Comparison of ENCODE assay signal across 23 mouse cellular contexts in the genomic region with DNA sequence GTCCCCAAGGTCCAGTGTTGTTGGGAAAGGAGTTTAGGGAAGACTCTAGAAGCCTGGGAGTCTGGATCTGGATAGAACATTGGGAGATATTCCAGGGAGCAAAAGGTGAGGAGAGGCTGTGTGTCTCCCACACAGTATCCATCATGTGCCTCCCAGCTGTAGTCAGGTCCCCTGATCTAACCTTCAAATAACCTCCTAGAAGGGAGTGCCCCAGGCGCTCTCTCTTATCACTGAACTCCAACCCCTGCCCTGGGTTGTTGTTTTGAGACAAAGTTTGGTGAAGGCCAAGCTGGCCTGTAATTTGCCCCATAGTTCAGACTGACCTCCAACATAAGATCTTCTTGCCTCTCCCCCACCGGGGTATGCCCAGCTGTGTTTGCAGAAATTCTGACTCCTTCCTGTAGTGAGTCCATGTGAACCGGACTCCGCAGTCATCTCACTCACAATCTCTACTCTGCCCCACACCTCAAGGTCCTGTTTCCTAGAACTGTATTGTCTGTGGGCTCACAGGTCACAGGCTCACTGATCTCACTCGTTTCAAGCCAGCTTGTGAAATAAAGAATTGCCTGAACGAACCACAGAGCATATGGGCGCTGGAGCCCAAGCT. TPM values are rescaled to one million over a fixed set of nuclear protein-coding genes. Genes with fewer than 3 reads are reported as not detected.
DNase-seq lines count a peak whose midpoint lies in the region; ATAC-seq lines count a peak whose summit lies in the region.
"Had no signal": no experiment of that assay in that cellular context is flagged by ENCODE, and none has a peak within 500 bp of the region (broad histone marks: within the 10 kb centered on the region; RNA-seq: fewer than 3 reads in every experiment).

No protein-coding gene starts in this region.

- H3K4me3 ChIP-seq in heart, embryonic 10.5 days: no peak overlapping the region
- no peak overlapping the region for H3K4me3 ChIP-seq in midbrain, embryonic 10.5 days
- no peak overlapping the region for H3K4me3 ChIP-seq in midbrain, embryonic 13.5 days (replicated peaks)
- H3K4me3 ChIP-seq in forebrain, embryonic 13.5 days: no peak overlapping the region
- no peak overlapping the region for H3K4me3 ChIP-seq in forebrain, embryonic 16.5 days (replicated peaks; ENCODE audit: low read length)
- H3K4me3 ChIP-seq: hindbrain, embryonic 12.5 days; limb, embryonic 12.5 days; liver, embryonic 15.5 days had no signal

- H3K9ac ChIP-seq in midbrain, embryonic 13.5 days (replicated peaks): no peak overlapping the region
- no peak overlapping the region for H3K9ac ChIP-seq in forebrain, embryonic 13.5 days
- no peak overlapping the region for H3K9ac ChIP-seq in forebrain, embryonic 16.5 days (replicated peaks; ENCODE audit: low read depth, low read length)
- H3K9ac ChIP-seq: hindbrain, embryonic 12.5 days; limb, embryonic 12.5 days; liver, embryonic 15.5 days had no signal

- no peak for ATAC-seq in midbrain, embryonic 13.5 days
- ATAC-seq in monocyte, adult 5-6 weeks (replicated peaks; ENCODE audit: insufficient number of reproducible peaks, low FRiP score, low TSS enrichment, poor library complexity, severe bottlenecking): peak; percentile 36; the same call in 1 of the 2 replicates
- ATAC-seq in forebrain, embryonic 13.5 days: no peak
- ATAC-seq in forebrain, embryonic 16.5 days: no peak
- ATAC-seq: forebrain, embryonic 14.5 days had no signal

- no peaks in the 10 kb centered on the region for H3K27me3 ChIP-seq in heart, embryonic 10.5 days (ENCODE audit: insufficient read depth, poor library complexity, severe bottlenecking)
- H3K27me3 ChIP-seq in midbrain, embryonic 10.5 days (ENCODE audit: low read depth, poor library complexity, severe bottlenecking): no peaks in the 10 kb centered on the region
- no peaks in the 10 kb centered on the region for H3K27me3 ChIP-seq in midbrain, embryonic 13.5 days
- H3K27me3 ChIP-seq in forebrain, embryonic 13.5 days: no peaks in the 10 kb centered on the region
- no peaks in the 10 kb centered on the region for H3K27me3 ChIP-seq in forebrain, embryonic 16.5 days (replicated peaks; ENCODE audit: control insufficient read depth, insufficient read depth, low read length)
- H3K27me3 ChIP-seq: hindbrain, embryonic 12.5 days; limb, embryonic 12.5 days; liver, embryonic 15.5 days had no signal

- peaks cover 6% of the 10 kb centered on the region; the same call in 1 of the 2 replicates for H3K4me1 ChIP-seq in heart, embryonic 10.5 days
- no peaks in the 10 kb centered on the region for H3K4me1 ChIP-seq in midbrain, embryonic 10.5 days
- H3K4me1 ChIP-seq in midbrain, embryonic 13.5 days (replicated peaks): no peaks in the 10 kb centered on the region
- peaks cover 6% of the 10 kb centered on the region; the same call in 1 of the 2 replicates for H3K4me1 ChIP-seq in forebrain, embryonic 13.5 days
- H3K4me1 ChIP-seq in forebrain, embryonic 16.5 days (replicated peaks; ENCODE audit: control insufficient read depth, insufficient read depth, low read length): no peaks in the 10 kb centered on the region
- H3K4me1 ChIP-seq: hindbrain, embryonic 12.5 days; limb, embryonic 12.5 days had no signal

- no peaks in the 10 kb centered on the region; the same call in 1 of the 2 replicates for H3K36me3 ChIP-seq in heart, embryonic 10.5 days
- H3K36me3 ChIP-seq in midbrain, embryonic 10.5 days: no peaks in the 10 kb centered on the region
- no peaks in the 10 kb centered on the region for H3K36me3 ChIP-seq in midbrain, embryonic 13.5 days
- no peaks in the 10 kb centered on the region for H3K36me3 ChIP-seq in forebrain, embryonic 13.5 days (ENCODE audit: poor library complexity, severe bottlenecking)
- H3K36me3 ChIP-seq in forebrain, embryonic 16.5 days (ENCODE audit: control insufficient read depth, insufficient read depth): no peaks in the 10 kb centered on the region
- H3K36me3 ChIP-seq: hindbrain, embryonic 12.5 days; limb, embryonic 12.5 days; liver, embryonic 15.5 days had no signal

- WGBS in heart, embryonic 10.5 days: 55% methylated on average over 7 of the region's 7 CpGs
- 86% methylated on average over 7 of the region's 7 CpGs for WGBS in midbrain, embryonic 10.5 days
- 82% methylated on average over 7 of the region's 7 CpGs for WGBS in midbrain, embryonic 13.5 days
- WGBS in forebrain, embryonic 13.5 days: 83% methylated on average over 7 of the region's 7 CpGs
- WGBS in forebrain, embryonic 16.5 days: 77% methylated on average over 7 of the region's 7 CpGs

- H3K4me2 ChIP-seq in midbrain, embryonic 13.5 days (replicated peaks): no peak overlapping the region
- H3K4me2 ChIP-seq in forebrain, embryonic 13.5 days: no peak overlapping the region
- no peak overlapping the region for H3K4me2 ChIP-seq in forebrain, embryonic 16.5 days (ENCODE audit: low read length)
- H3K4me2 ChIP-seq: hindbrain, embryonic 12.5 days; limb, embryonic 12.5 days; liver, embryonic 15.5 days had no signal

- no peak for DNase-seq in heart, embryonic 10.5 days (ENCODE audit: low spot score)
- DNase-seq in heart, postnatal 36 days: no peak
- DNase-seq in midbrain, embryonic 10.5 days (ENCODE audit: low spot score): no peak
- DNase-seq in induced T-regulatory cell, adult 2 months (ENCODE audit: low read depth): peak; percentile 46
- DNase-seq: adrenal gland, postnatal 14 days; cerebellum, adult 8-10 months; cerebellum, postnatal 36 days; gastrocnemius, postnatal 10 days; kidney, adult 9 months; kidney, postnatal 36 days; layer of hippocampus, postnatal 36 days; lung, postnatal 4 days; right cerebral cortex, postnatal 4 days; thymus, postnatal 14 days had no signal

- intact Hi-C loops in heart, postnatal 36 days (cut with DNase I): no loop called here

- no peaks in the 10 kb centered on the region for H3K9me3 ChIP-seq in heart, embryonic 10.5 days
- H3K9me3 ChIP-seq in midbrain, embryonic 10.5 days (replicated peaks): no peaks in the 10 kb centered on the region
- H3K9me3 ChIP-seq in midbrain, embryonic 13.5 days: no peaks in the 10 kb centered on the region
- no peaks in the 10 kb centered on the region for H3K9me3 ChIP-seq in forebrain, embryonic 13.5 days (replicated peaks)
- no peaks in the 10 kb centered on the region for H3K9me3 ChIP-seq in forebrain, embryonic 16.5 days (ENCODE audit: control insufficient read depth, low read length)
- H3K9me3 ChIP-seq: hindbrain, embryonic 12.5 days; limb, embryonic 12.5 days; liver, embryonic 15.5 days had no signal

- H3K27ac ChIP-seq in heart, embryonic 10.5 days: peak overlapping the region; percentile 10; the same call in 1 of the 2 replicates
- 0 out of 2 replicates have a peak overlapping the region, but pooled peaks have one; percentile 9 for H3K27ac ChIP-seq in midbrain, embryonic 10.5 days (replicated peaks)
- no peak overlapping the region for H3K27ac ChIP-seq in midbrain, embryonic 13.5 days
- H3K27ac ChIP-seq in forebrain, embryonic 13.5 days: no peak overlapping the region
- no peak overlapping the region for H3K27ac ChIP-seq in forebrain, embryonic 16.5 days (ENCODE audit: low read length)
- H3K27ac ChIP-seq: hindbrain, embryonic 12.5 days; limb, embryonic 12.5 days; liver, embryonic 15.5 days had no signal

RNA-seq across cellular contexts. Expression of a gene that starts 3.8 kb away (rescaled TPM):
- not detected in 2 replicates for polyA plus RNA-seq in heart, embryonic 10.5 days (2016; fragmentation: Nextera tagmentation; extraction: Ambion mirVana)
- under 1 TPM in 1 of 2 experiments, not detected in 1; 0.11 TPM for total RNA-seq in heart, postnatal 36 days (2021)
- 0.06 TPM in 1 of 2 replicates, not detected in the other for polyA plus RNA-seq in midbrain, embryonic 10.5 days (2016; fragmentation: Nextera tagmentation; extraction: Ambion mirVana)
- polyA plus RNA-seq in midbrain, embryonic 13.5 days (2015; fragmentation: Nextera tagmentation; extraction: Ambion mirVana): 0.07 TPM in 1 of 2 replicates, not detected in the other
- total RNA-seq in monocyte, adult 5-6 weeks (2017): 44.5 to 208 TPM (median 58.1 TPM) in 3 replicates
- polyA plus RNA-seq in forebrain, embryonic 13.5 days (2015; fragmentation: Nextera tagmentation; extraction: Ambion mirVana): 0.08 TPM in 1 of 2 replicates, not detected in the other
- polyA plus RNA-seq in forebrain, embryonic 16.5 days (2015; fragmentation: Nextera tagmentation; extraction: Ambion mirVana): 0.13 TPM in 1 of 2 replicates, not detected in the other
- total RNA-seq: adrenal gland, postnatal 14 days; gastrocnemius, postnatal 10 days had no signal
- polyA plus RNA-seq: forebrain, embryonic 14.5 days; heart, postnatal 0 days; hindbrain, embryonic 12.5 days; limb, embryonic 12.5 days had no signal

Comparison
In these comparisons a context has a peak if more than half of its experiments do, and no peak if none do; other contexts are left out.
1. H3K27ac ChIP-seq: peak in heart, embryonic 10.5 days (single experiment) and midbrain, embryonic 10.5 days (single experiment); none in midbrain, embryonic 13.5 days (single experiment), forebrain, embryonic 13.5 days (single experiment) and forebrain, embryonic 16.5 days (single experiment).